Mouse (Mus musculus): ENCODE results near the gene Layn. TPM values are rescaled to one million over a fixed set of nuclear protein-coding genes. Genes with fewer than 3 reads are reported as not detected.

The Layn gene
- polyA plus RNA-seq, 1 experiment: 7.0 TPM

GRCm38 (mm10) chr9:51032785-51033529 is 43.9 kb downstream of the Layn start:
- DNase-seq (ENCODE audit: low spot score): no peak

GRCm38 (mm10) chr9:51032291-51032690 is 44.6 kb downstream of the Layn start:
- DNase-seq (ENCODE audit: low spot score): no peak

- no peak for DNase-seq (ENCODE audit: low spot score)
These were observed 45.3 kb downstream of the Layn start for GRCm38 (mm10) chr9:51031603-51032002.

- DNase-seq (ENCODE audit: low spot score): no peak
These were observed 46.7 kb downstream of the Layn start for GRCm38 (mm10) chr9:51030147-51030546.

GRCm38 (mm10) chr9:51026952-51027351 is 49.9 kb downstream of the Layn start:
- no peak for DNase-seq (ENCODE audit: low spot score)

- DNase-seq (ENCODE audit: low spot score): no peak
These were observed 55.6 kb downstream of the Layn start for GRCm38 (mm10) chr9:51021123-51021795.

GRCm38 (mm10) chr9:51020351-51020750 is 56.5 kb downstream of the Layn start:
- no peak for DNase-seq (ENCODE audit: low spot score)

- no peak for DNase-seq (ENCODE audit: low spot score)
These were observed 57.2 kb downstream of the Layn start for GRCm38 (mm10) chr9:51019670-51020069.

- DNase-seq (ENCODE audit: low spot score): no peak
These were observed 61.2 kb downstream of the Layn start for GRCm38 (mm10) chr9:51015732-51016131.

- no peak for DNase-seq (ENCODE audit: low spot score)
These were observed 63.2 kb downstream of the Layn start for GRCm38 (mm10) chr9:51013644-51014043.

GRCm38 (mm10) chr9:51009656-51009950 is 67.3 kb downstream of the Layn start:
- DNase-seq (ENCODE audit: low spot score): no peak

GRCm38 (mm10) chr9:51008841-51009655 is 67.8 kb downstream of the Layn start, which contains the start of gene Sik2:
Gene Sik2 (minus strand): TSS chr9:51009073.
- peak; percentile 84 for DNase-seq (ENCODE audit: low spot score)

- DNase-seq (ENCODE audit: low spot score): no peak
These were observed 68.6 kb downstream of the Layn start for GRCm38 (mm10) chr9:51008068-51008840.

GRCm38 (mm10) chr9:51007726-51008067 is 69.2 kb downstream of the Layn start:
- no peak for DNase-seq (ENCODE audit: low spot score)

- DNase-seq (ENCODE audit: low spot score): no peak
These were observed 70.0 kb downstream of the Layn start for GRCm38 (mm10) chr9:51006846-51007245.

Other genes with a start within 250 kb of the Layn start
- 20.9 and 23.5 TPM in 2 replicates for gene Ppp2r1b, start 231.8 kb downstream of the Layn start, polyA plus RNA-seq (2012; rRNA removed)
- gene Sik2, start 68.0 kb downstream of the Layn start, polyA plus RNA-seq (2012; rRNA removed): 17.4 and 19.2 TPM in 2 replicates
- 0.10 TPM in 1 of 2 replicates, not detected in the other for gene Btg4, start 16.2 kb downstream of the Layn start, polyA plus RNA-seq (2012; rRNA removed)
- not detected in 2 replicates for gene 4833427G06Rik, start 25.0 kb upstream of the Layn start, polyA plus RNA-seq (2012; rRNA removed)
- 0.01 TPM in 2 replicates for gene Gm32742, start 88.4 kb upstream of the Layn start, polyA plus RNA-seq (2012; rRNA removed)
- 0.08 and 0.25 TPM in 2 replicates for gene Pou2af1, start 136.6 kb upstream of the Layn start, polyA plus RNA-seq (2012; rRNA removed)
- 3.7 and 4.4 TPM in 2 replicates for gene Colca2, start 201.5 kb upstream of the Layn start, polyA plus RNA-seq (2012; rRNA removed)

Measured in urinary bladder, adult 2 months (tissue).